Mouse (Mus musculus) hindbrain, embryonic 12.5 days (tissue): ENCODE measurements around the gene B2m. TPM values are rescaled to one million over a fixed set of nuclear protein-coding genes. Genes with fewer than 3 reads are reported as not detected.

ENCODE experiments used
- ATAC-seq: fragments of 200-750 bp; cut with Nextera tagmentation; 2 replicates; pipeline ENCODE4 v1.8.0; 2017; ENCODE audit warnings: moderate TSS enrichment; ENCODE audit not compliant: low FRiP score
- H3K27ac ChIP-seq: fragments of 300-500 bp; sonication (generic); 2 replicates; pipeline ENCODE4 v1.5.1; 2016; ENCODE audit warnings: mild to moderate bottlenecking
- H3K27me3 ChIP-seq: fragments of 300-500 bp; sonication (generic); 2 replicates; pipeline ENCODE4 v1.6.1; 2016; ENCODE audit warnings: mild to moderate bottlenecking
- H3K36me3 ChIP-seq: fragments of 300-500 bp; sonication (generic); 2 replicates; pipeline ENCODE4 v1.6.1; 2016; ENCODE audit warnings: mild to moderate bottlenecking
- H3K4me1 ChIP-seq: fragments of 300-500 bp; sonication (generic); 2 replicates; pipeline ENCODE4 v1.6.1; 2016
- H3K4me2 ChIP-seq: fragments of 300-500 bp; sonication (generic); replicated peaks from 2 replicates; pipeline ENCODE4 v1.6.1; 2016; ENCODE audit warnings: mild to moderate bottlenecking
- H3K4me3 ChIP-seq: fragments of 300-500 bp; sonication (generic); 2 replicates; pipeline ENCODE4 v1.5.1; 2016; ENCODE audit warnings: mild to moderate bottlenecking
- H3K9ac ChIP-seq: fragments of 300-500 bp; sonication (generic); 2 replicates; pipeline ENCODE4 v1.6.1; 2016; ENCODE audit warnings: mild to moderate bottlenecking, moderate library complexity
- H3K9me3 ChIP-seq: fragments of 300-500 bp; sonication (generic); replicated peaks from 2 replicates; pipeline ENCODE4 v1.6.1; 2016; ENCODE audit warnings: mild to moderate bottlenecking
- WGBS: fragments of 180-500 bp; shearing (Covaris S2); methylation state at CpG from one replicate; pipeline ENCODE4 v1.1.7; 2016; 5-methylcytosine and 5-hydroxymethylcytosine counted together
- polyA plus RNA-seq: library from polyadenylated mRNA; unstranded; fragments of >200 nt; fragmentation: Nextera tagmentation; extraction: Ambion mirVana; gene quantifications from 2 replicates; pipeline ENCODE4 v1.2.1, GENCODE M21; 2016

B2m gene
- polyA plus RNA-seq, 1 experiment from 2014 or later: 143 TPM

GRCm38 (mm10) chr2:122132618-122133017, 14.9 kb upstream of the B2m start:
- no peak overlapping the region for H3K27ac ChIP-seq
- no peak overlapping the region for H3K4me2 ChIP-seq
- 90% methylated on average over 2 of the region's 2 CpGs for WGBS
- no peaks in the 10 kb centered on the region for H3K9me3 ChIP-seq
- ATAC-seq: no peak
- no peaks in the 10 kb centered on the region for H3K36me3 ChIP-seq
- no peak overlapping the region for H3K9ac ChIP-seq
- 0 out of 2 replicates have a peak, but pooled peaks cover 3% of the 10 kb centered on the region for H3K27me3 ChIP-seq
- H3K4me3 ChIP-seq: no peak overlapping the region
- no peaks in the 10 kb centered on the region for H3K4me1 ChIP-seq

GRCm38 (mm10) chr2:122137839-122138465, 9.5 kb upstream of the B2m start:
- Histone ChIP-seq H3K36me3 (no peaks in the 10 kb centered on the region), H3K9me3 (no peaks in the 10 kb centered on the region), H3K4me1 (no peaks in the 10 kb centered on the region), H3K27ac (no peak overlapping the region), H3K4me3 (no peak overlapping the region), H3K27me3 (0 out of 2 replicates have a peak, but pooled peaks cover 3% of the 10 kb centered on the region), H3K9ac (no peak overlapping the region), H3K4me2 (no peak overlapping the region)
- ATAC-seq: no peak
- WGBS: 57% methylated on average over 5 of the region's 5 CpGs

- Histone ChIP-seq H3K4me2 (no peak overlapping the region), H3K9ac (no peak overlapping the region), H3K9me3 (no peaks in the 10 kb centered on the region), H3K4me1 (no peaks in the 10 kb centered on the region), H3K27ac (no peak overlapping the region), H3K4me3 (no peak overlapping the region), H3K27me3 (no peaks in the 10 kb centered on the region), H3K36me3 (no peaks in the 10 kb centered on the region)
- 91% methylated on average over 2 of the region's 2 CpGs for WGBS
- no peak for ATAC-seq
Measured at GRCm38 (mm10) chr2:122140815-122141214, 6.7 kb upstream of the B2m start.

GRCm38 (mm10) chr2:122141332-122141967, 6.0 kb upstream of the B2m start:
- H3K4me3 ChIP-seq: no peak overlapping the region
- ATAC-seq: no peak
- H3K9me3 ChIP-seq: no peaks in the 10 kb centered on the region
- H3K4me2 ChIP-seq: no peak overlapping the region
- H3K4me1 ChIP-seq: no peaks in the 10 kb centered on the region
- no peaks in the 10 kb centered on the region for H3K27me3 ChIP-seq
- WGBS: 81% methylated on average over 5 of the region's 5 CpGs
- H3K9ac ChIP-seq: no peak overlapping the region
- no peaks in the 10 kb centered on the region for H3K36me3 ChIP-seq
- no peak overlapping the region for H3K27ac ChIP-seq

- WGBS: 91% methylated on average over 3 of the region's 3 CpGs
- Histone ChIP-seq H3K4me3 (no peak overlapping the region), H3K36me3 (no peaks in the 10 kb centered on the region), H3K4me1 (peaks cover 6% of the 10 kb centered on the region; the same call in 1 of the 2 replicates), H3K9ac (no peak overlapping the region), H3K4me2 (no peak overlapping the region), H3K27ac (no peak overlapping the region), H3K27me3 (no peaks in the 10 kb centered on the region), H3K9me3 (no peaks in the 10 kb centered on the region)
- ATAC-seq: no peak
Measured at GRCm38 (mm10) chr2:122143111-122143510, 4.4 kb upstream of the B2m start.

- H3K9me3 ChIP-seq: no peaks in the 10 kb centered on the region
- WGBS: 70% methylated on average over 4 of the region's 4 CpGs
Measured at GRCm38 (mm10) chr2:122145756-122146155, 1.7 kb upstream of the B2m start.

GRCm38 (mm10) chr2:122146687-122147086, 799 bp upstream of the B2m start:
- no peaks in the 10 kb centered on the region for H3K36me3 ChIP-seq

More at GRCm38 (mm10) chr2:122145756-122146155, 1.7 kb upstream of the B2m start:
- Histone ChIP-seq H3K27me3 (no peaks in the 10 kb centered on the region), H3K27ac (no peak overlapping the region), H3K36me3 (no peaks in the 10 kb centered on the region), H3K4me1 (peaks cover 9% of the 10 kb centered on the region; the same call in 1 of the 2 replicates), H3K9ac (no peak overlapping the region), H3K4me3 (no peak overlapping the region), H3K4me2 (no peak overlapping the region)
- ATAC-seq: no peak

GRCm38 (mm10) chr2:122148242-122148917, 894 bp downstream of the B2m start:
- Histone ChIP-seq H3K9ac (peak overlapping the region; percentile 78), H3K27me3 (no peaks in the 10 kb centered on the region), H3K9me3 (no peaks in the 10 kb centered on the region), H3K27ac (no peak overlapping the region; the same call in 1 of the 2 replicates), H3K4me3 (peak overlapping the region; percentile 60), H3K4me2 (peak overlapping the region; percentile 79), H3K36me3 (no peaks in the 10 kb centered on the region), H3K4me1 (peaks cover 9% of the 10 kb centered on the region; the same call in 1 of the 2 replicates)
- ATAC-seq: 0 out of 2 replicates have a peak, but pooled peaks have one; percentile 8
- 36% methylated on average over 18 of the region's 18 CpGs for WGBS

More at GRCm38 (mm10) chr2:122146687-122147086, 799 bp upstream of the B2m start:
- Histone ChIP-seq H3K4me3 (no peak overlapping the region), H3K27ac (no peak overlapping the region), H3K4me2 (no peak overlapping the region), H3K9me3 (no peaks in the 10 kb centered on the region), H3K4me1 (peaks cover 9% of the 10 kb centered on the region; the same call in 1 of the 2 replicates), H3K27me3 (no peaks in the 10 kb centered on the region), H3K9ac (no peak overlapping the region)
- no peak for ATAC-seq
- WGBS: 80% methylated on average over 6 of the region's 6 CpGs

- Histone ChIP-seq H3K27ac (no peak overlapping the region), H3K36me3 (0 out of 2 replicates have a peak, but pooled peaks cover 1% of the 10 kb centered on the region), H3K4me3 (no peak overlapping the region), H3K9ac (no peak overlapping the region), H3K9me3 (no peaks in the 10 kb centered on the region), H3K4me1 (peaks cover 9% of the 10 kb centered on the region; the same call in 1 of the 2 replicates), H3K27me3 (no peaks in the 10 kb centered on the region), H3K4me2 (no peak overlapping the region)
- 92% methylated on average over 6 of the region's 6 CpGs for WGBS
- no peak for ATAC-seq
Measured at GRCm38 (mm10) chr2:122149316-122149715, 1.8 kb downstream of the B2m start.

GRCm38 (mm10) chr2:122149716-122150115, 2.2 kb downstream of the B2m start:
- H3K9me3 ChIP-seq: no peaks in the 10 kb centered on the region
- no peak overlapping the region for H3K4me2 ChIP-seq
- H3K27me3 ChIP-seq: no peaks in the 10 kb centered on the region
- ATAC-seq: no peak
- H3K4me3 ChIP-seq: no peak overlapping the region
- 93% methylated on average over 3 of the region's 3 CpGs for WGBS
- H3K27ac ChIP-seq: no peak overlapping the region
- peaks cover 9% of the 10 kb centered on the region; the same call in 1 of the 2 replicates for H3K4me1 ChIP-seq
- no peak overlapping the region for H3K9ac ChIP-seq
- 0 out of 2 replicates have a peak, but pooled peaks cover 3% of the 10 kb centered on the region for H3K36me3 ChIP-seq

GRCm38 (mm10) chr2:122151221-122151620, 3.7 kb downstream of the B2m start:
- no peak overlapping the region for H3K4me3 ChIP-seq
- H3K4me2 ChIP-seq: no peak overlapping the region
- ATAC-seq: no peak
- 0 out of 2 replicates have a peak, but pooled peaks cover 3% of the 10 kb centered on the region for H3K36me3 ChIP-seq
- no peaks in the 10 kb centered on the region for H3K9me3 ChIP-seq
- peaks cover 9% of the 10 kb centered on the region; the same call in 1 of the 2 replicates for H3K4me1 ChIP-seq
- 92% methylated on average over 1 of the region's 1 CpGs for WGBS
- H3K27me3 ChIP-seq: no peaks in the 10 kb centered on the region
- H3K27ac ChIP-seq: no peak overlapping the region
- no peak overlapping the region for H3K9ac ChIP-seq

- H3K4me1 ChIP-seq: peaks cover 3% of the 10 kb centered on the region; the same call in 1 of the 2 replicates
- H3K27me3 ChIP-seq: no peaks in the 10 kb centered on the region
- ATAC-seq: no peak
- H3K9ac ChIP-seq: no peak overlapping the region
- no peak overlapping the region for H3K27ac ChIP-seq
- H3K4me3 ChIP-seq: no peak overlapping the region
- H3K4me2 ChIP-seq: no peak overlapping the region
- H3K36me3 ChIP-seq: 0 out of 2 replicates have a peak, but pooled peaks cover 3% of the 10 kb centered on the region
- no peaks in the 10 kb centered on the region for H3K9me3 ChIP-seq
- WGBS: 78% methylated on average over 3 of the region's 3 CpGs
Measured at GRCm38 (mm10) chr2:122152850-122153249, 5.4 kb downstream of the B2m start.
